Mouse (Mus musculus) heart, postnatal 25 days (tissue): ENCODE measurements around the gene Guca1b. TPM values are rescaled to one million over a fixed set of nuclear protein-coding genes. Genes with fewer than 3 reads are reported as not detected.
A peak's percentile ranks its signal among the peaks of the same experiment; 100 is the strongest.
"Not testable (repeated sequence)": the region's sequence is repeated elsewhere in the genome, so short reads cannot be mapped to it uniquely, and the experiment has no call there.

Experiments used
- DNase-seq: peaks from one replicate; pipeline ENCODE4 v3.0.0; 2022; ENCODE audit warnings: low spot score
- intact Hi-C: fragments of 180-260 bp; cut with DNase I; formaldehyde crosslinking; loops from one replicate; pipeline ENCODE4 v1.15.1; 2025
- total RNA-seq, 2 experiments: library from RNA; stranded (reverse); gene quantifications; 2 replicates each; pipeline ENCODE4 v1.2.3; 2021

Guca1b gene
- total RNA-seq, 2 experiments from 2014 or later, result 0.36 to 0.65 TPM

DNA sequence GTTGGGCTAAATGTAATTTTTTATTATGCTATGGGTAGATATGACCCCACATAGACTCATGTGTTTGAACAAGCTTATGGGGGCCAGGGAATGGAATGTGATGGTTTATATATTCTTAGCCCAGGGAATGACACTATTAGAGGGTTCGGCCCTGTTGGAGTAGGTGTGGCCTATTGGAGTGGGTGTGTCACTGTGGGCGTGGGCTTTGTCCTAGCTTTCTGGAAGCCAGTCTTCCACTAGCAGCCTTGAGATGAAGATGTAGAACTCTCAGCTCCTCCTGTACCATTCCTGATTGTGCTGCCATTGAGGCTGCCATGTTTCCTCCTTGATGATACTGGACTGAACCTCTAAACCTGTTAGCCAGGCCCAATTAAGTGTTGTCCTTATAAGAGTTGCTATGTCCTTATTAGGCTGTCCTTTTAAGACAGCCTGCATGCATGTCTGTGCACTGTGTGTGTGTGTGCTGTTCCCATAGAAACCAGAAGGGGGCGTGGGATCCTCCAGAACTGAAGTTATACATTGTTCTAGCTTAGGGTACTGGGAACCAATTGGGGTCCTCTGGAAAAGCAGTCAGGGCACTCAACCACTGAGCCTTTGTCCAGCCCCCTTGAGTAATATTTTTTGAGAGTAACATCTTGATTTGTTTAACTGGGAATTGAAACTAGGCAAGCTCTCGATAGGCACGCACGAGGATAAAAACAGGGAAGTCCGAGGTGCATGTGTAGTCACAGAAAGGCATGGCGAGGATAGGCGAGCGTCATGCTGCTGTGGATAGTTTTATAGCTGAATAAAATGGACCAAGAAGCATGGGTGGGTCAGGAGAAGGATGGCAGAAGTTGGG lies 22.7 kb downstream of the Guca1b start:
- intact Hi-C loops, result loop anchor here (5.0 to 10.0 kb wide), 3 partner anchors 59 to 277 kb away; partner anchors contain the start of genes Frs3 and Tomm6
- no peak for DNase-seq

GRCm38 (mm10) chr17:47408558-47408898 lies 23.3 kb downstream of the Guca1b start:
- no peak for DNase-seq
- intact Hi-C loops, result loop anchor here (5.0 to 10.0 kb wide), 3 partner anchors 59 to 276 kb away; partner anchors contain the start of genes Frs3 and Tomm6

- intact Hi-C loops, result loop anchor here (5.0 to 10.0 kb wide), 3 partner anchors 57 to 275 kb away; partner anchors contain the start of genes Frs3 and Tomm6
- DNase-seq, result not testable (repeated sequence)
Observed at GRCm38 (mm10) chr17:47409897-47410861, 25.0 kb downstream of the Guca1b start.

GRCm38 (mm10) chr17:47420195-47420594 lies 35.0 kb downstream of the Guca1b start:
- intact Hi-C loops, result no loop called here
- DNase-seq, result no peak

DNA sequence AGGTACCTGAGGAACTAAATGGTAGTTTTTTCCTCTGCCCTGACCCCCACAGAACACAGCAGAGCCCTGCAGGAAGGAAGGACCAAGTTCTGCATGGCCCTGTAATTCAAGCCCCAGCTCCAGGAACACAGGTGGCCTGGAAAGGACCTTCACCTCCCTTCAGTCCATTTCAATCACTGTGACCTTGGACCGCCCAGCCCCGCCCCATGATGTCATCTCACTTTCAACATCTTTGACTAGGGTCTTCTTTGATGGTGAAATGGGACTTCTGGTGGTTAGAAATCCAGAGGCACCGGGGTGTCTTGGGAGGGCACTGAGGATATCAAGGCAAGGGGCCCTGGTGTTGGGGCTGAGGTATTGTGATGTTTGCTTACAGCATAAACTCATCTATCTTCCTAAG lies 36.4 kb downstream of the Guca1b start:
- no peak for DNase-seq
- intact Hi-C loops, result no loop called here

DNA sequence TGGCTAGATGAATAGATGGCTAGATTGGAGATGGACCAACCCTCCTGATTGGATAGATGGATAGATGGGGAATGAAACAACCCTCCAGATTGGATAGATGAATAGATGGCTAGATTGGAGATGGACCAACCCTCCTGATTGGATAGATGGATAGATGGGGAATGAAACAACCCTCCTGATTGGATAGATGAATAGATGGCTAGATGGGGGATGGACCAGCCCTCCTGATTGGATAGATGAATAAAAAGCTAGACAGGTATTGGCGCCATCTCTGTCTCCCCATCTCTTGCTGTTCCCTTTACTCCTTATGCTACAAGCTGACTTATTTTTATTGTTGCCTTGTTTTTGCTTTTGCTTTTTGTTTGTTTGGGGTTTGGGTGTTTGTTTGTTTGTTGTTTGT lies 37.4 kb downstream of the Guca1b start:
- intact Hi-C loops, DNase-seq: not testable (repeated sequence)

GRCm38 (mm10) chr17:47424186-47424585 lies 39.0 kb downstream of the Guca1b start:
- DNase-seq, result no peak
- intact Hi-C loops, result no loop called here

DNA sequence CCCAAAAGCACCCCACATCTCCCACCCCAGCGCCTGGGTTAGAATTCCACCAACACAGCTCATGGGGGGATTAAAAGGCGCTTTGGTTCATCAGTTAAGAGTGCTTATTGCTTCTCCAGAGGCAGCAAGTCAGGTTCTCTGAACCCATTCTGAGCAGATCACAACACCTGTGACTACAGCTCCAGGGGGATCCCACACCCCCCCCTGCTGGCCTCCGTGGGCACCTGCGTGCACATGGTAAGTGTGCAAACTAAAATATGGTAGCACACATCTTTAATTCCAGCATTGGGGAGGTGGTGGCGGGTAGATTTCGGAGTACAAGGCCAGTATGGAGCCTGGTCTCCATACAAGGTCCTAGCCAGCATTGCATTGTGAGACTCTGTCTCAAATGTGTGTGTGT lies 42.1 kb downstream of the Guca1b start:
- DNase-seq, result no peak
- intact Hi-C loops, result no loop called here

GRCm38 (mm10) chr17:47428831-47429304 lies 43.7 kb downstream of the Guca1b start:
- intact Hi-C loops, result no loop called here
- DNase-seq, result peak; percentile 10

DNA sequence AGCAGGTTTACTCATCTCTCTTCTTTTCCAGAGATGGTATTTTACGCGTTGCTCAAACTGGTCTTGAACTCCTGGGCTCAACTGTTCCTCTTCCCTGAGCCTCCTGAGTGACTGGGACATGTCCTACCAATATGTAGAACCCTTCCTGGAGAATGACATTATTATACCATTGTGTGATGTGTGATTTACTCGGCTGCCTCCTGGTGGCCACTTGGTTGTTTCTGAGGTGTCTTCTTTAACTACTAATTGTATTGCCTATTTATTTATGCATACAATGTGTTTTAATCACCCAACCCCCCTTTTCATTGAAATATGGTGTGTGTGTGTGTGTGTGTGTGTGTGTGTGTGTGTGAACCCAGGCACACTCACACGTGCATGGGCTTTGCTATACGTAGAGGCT lies 45.6 kb downstream of the Guca1b start:
- intact Hi-C loops, result no loop called here
- no peak for DNase-seq

- DNase-seq, result no peak
- intact Hi-C loops, result no loop called here
Observed at GRCm38 (mm10) chr17:47436156-47436906, 51.1 kb downstream of the Guca1b start, which contains the start of gene AI661453. AI661453 (plus strand) TSS chr17:47436615.

DNA sequence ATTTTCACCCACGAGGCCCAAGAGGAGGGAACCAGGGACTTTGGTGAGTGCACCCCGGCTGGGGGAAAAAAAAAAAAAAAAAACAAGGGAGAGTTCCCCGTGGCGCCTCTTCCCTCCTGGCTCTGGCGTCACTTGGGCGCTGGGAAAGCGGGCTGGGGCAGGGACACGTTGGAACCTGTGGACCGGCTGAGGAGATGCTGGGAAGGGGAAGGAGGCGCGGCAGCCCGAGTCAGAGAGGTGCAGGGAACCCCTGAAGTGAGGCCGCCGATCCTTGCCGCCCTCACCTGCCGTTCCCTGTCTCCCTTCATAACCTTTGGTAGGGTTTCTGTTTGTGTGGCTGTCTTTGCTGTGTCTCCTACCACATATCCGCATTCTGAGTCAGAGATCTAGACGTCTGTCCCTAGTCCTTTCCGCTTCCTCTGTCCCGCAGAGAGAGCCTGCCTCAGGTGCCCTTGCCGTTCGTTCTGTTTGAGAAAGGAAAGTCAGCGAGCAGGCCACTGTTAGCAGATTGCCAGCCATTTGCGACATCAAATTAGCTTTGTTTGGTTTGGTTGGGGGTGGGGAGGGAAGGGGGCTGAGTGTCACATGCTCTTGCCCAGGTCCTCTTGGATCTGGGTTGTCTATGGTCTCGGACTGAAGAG lies 51.8 kb downstream of the Guca1b start, which contains the start of gene 1700001C19Rik:
Gene 1700001C19Rik, minus strand, starts transcription at position 470 of the 641 bp plus-strand sequence.
- no peak for DNase-seq
- intact Hi-C loops, result no loop called here

DNA sequence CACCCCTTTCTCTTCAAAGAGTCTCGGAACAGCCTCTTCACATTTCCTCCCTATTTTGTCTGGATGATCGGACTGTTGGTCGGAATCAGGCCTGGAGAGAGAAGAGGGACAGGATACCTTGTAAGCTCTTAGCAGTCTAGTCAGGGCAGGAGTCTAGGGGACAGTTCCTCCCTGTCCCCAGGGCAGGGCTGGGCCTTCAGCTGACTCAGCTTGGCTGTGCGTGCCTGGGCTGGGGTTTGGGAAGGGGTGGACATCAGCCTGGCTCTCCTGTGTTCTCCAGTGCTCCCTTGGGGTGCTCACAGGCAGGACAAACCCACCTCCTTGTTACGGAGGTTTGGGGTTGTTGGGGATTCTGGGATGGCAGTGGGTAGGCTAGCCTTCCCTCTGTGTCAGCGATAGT lies 53.4 kb downstream of the Guca1b start:
- intact Hi-C loops, result no loop called here
- no peak for DNase-seq

DNA sequence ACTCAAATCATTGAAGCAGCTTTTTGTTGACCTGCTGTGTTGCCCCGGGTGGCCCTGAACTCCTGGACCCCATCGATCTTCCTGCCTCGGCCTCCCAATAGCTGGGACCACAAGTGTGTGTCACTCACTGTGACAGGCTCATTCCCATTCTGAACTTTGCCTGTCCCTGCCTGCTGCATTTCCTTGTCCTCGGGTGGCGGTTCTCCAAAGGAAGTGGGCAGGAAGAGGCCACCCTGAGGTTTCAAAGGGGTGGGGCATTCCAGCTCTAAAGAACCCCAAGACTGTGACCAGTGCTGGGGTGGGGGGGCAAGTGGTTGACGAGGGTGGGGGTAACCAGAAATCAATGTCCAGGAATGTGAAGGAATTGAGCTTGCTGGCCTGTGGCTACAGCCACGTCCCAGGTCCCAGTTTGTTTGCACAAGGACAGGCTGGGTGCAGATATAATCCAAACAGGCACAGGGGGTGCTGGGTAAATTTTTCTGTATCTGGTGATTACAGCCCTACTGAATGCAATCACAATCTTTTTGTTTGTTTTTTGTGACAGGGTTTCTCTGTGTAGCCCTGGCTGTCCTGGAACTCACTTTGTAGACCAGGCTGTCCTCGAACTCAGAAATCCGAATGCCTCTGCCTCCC lies 54.3 kb downstream of the Guca1b start:
- intact Hi-C loops, result no loop called here
- no peak for DNase-seq

DNA sequence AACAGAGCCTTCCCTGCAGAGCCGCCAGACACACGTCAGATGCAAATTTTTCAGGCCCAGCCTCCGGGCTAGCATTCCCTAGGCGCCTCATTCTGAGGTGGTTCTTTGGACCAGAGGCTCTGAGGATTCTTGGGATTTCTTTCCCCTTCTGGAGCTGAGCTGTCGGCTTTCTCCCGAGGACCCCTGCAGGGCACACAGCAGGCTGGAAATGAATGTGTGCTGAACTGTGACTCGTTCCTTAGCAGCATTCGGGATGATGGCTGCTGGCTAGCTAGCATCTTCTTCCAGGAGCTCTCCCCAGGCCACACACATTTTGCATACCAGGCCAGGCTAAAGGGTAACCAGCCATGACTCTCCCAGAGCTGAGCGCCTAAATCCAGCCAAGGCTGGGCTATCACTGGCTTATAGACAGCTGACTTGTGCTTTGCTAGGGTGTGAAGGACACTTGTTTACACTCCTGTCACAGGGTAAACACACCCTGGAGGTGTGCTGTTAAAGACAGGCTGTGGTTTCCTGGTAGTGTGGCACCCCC lies 55.2 kb downstream of the Guca1b start:
- DNase-seq, result no peak
- intact Hi-C loops, result no loop called here

- no peak for DNase-seq
- intact Hi-C loops, result no loop called here
Observed at GRCm38 (mm10) chr17:47441296-47442051, 56.3 kb downstream of the Guca1b start.

GRCm38 (mm10) chr17:47442271-47442670 lies 57.1 kb downstream of the Guca1b start:
- DNase-seq, result no peak
- intact Hi-C loops, result no loop called here
